Mouse (Mus musculus): ENCODE results near the gene Olfr201. TPM values are rescaled to one million over a fixed set of nuclear protein-coding genes. Genes with fewer than 3 reads are reported as not detected.

The Olfr201 gene
- not detected in 2 replicates for polyA plus RNA-seq (2015; fragmentation: Nextera tagmentation; extraction: Ambion mirVana)

DNA sequence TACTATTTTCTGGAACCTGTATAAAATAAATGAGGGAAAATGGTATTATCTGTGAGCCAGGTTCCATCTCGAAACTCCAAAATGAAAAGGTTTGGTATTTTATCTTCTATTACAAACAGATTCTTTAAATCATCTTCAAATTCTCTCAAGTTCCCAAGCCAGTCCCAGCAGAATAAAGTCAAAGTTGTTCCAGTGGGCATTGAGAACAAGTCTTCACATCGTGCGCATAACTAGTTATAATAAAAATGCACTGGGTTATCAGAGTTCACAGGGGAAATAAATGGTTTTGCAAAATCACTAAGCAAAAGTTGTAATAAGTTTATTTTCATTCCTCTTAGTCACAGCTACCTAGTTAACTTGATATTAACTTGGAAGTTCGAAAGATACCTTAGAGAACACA is at the start of gene Olfr201:
Gene Olfr201, minus strand, starts transcription at position 101 of the 400 bp plus-strand sequence.

DNA sequence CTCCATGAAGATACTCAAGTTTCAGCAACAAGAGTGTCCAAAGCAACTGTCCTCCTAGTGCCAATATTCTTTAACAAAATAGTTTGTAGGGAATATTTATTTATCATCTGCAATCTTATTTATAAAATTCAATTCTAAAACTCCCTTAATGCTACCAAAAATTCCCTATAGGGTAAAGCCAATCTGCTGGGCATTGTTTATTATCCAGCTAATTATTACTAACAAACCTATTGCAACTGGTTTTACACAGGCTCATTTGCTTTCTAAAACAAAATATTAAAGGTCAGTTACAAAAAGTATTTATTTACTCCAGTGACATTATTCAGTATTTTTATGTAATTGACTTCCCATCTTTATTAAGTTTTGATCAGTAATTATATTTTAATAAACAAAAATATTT is 45.7 kb upstream of the Olfr201 start, which contains the start of gene Olfr204:
Gene Olfr204, minus strand, starts transcription at position 101 of the 400 bp plus-strand sequence.

DNA sequence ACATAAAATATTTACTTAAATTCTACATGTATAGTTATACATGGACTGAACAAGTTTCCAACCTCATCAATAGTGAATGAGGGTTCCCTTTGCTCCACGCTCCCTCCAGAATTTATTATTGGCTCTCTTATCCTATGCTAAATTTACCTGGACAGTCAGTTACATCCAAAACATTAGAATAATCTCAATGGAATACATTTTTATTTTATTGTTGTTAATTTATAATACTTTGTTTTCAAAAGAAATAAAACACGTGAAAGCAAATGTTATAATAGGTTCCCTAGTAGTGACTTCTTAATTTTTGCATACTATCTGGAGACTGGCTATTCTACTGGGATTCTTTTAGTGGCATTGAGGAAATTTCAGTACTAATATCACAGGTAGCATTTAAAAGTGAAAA is 26.1 kb upstream of the Olfr201 start, which contains the start of gene Olfr203:
Gene Olfr203, plus strand, starts transcription at position 301 of the 400 bp plus-strand sequence.

DNA sequence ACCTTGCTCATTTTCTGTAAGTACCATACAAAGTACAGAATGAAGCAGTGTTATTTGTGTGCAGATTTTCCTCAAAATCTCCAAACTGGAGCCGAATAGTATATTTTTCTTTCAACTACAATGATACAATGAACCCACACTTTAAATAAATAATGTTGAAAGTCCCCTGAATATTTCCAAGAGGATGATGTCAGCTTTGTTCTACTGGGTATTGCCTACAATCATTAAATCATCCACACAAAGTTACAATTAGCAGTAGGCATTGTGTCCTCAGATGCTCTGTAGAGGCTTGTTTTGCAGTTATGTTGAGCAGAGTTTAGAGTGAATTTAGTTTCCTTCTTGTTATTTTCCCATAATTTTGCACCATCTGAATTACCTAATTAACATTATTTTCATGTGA is 14.3 kb upstream of the Olfr201 start, which contains the start of gene Olfr202:
Gene Olfr202, minus strand, starts transcription at position 101 of the 400 bp plus-strand sequence.

DNA sequence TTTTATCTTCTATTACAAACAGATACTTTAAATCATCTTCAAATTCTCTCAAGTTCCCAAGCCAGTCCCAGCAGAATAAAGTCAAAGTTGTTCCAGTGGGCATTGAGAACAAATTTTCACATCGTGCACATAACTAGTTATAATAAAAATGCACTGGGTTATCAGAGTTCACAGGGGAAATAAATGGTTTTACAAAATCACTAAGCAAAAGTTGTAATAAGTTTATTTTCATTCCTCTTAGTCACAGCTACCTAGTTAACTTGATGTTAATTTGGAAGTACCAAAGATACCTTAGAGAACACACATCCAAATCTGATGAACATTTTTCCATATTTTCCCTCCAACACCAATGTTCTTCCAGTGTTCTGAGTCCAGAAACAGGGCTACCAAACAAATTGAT is 52.8 kb downstream of the Olfr201 start, which contains the start of gene Olfr199:
Gene Olfr199, minus strand, starts transcription at position 101 of the 400 bp plus-strand sequence.

Other genes with a start within 250 kb of the Olfr201 start
- gene Olfr186, start 242.3 kb downstream of the Olfr201 start, polyA plus RNA-seq (2015; fragmentation: Nextera tagmentation; extraction: Ambion mirVana): not detected in 2 replicates
- gene Olfr187, start 232.9 kb downstream of the Olfr201 start, polyA plus RNA-seq (2015; fragmentation: Nextera tagmentation; extraction: Ambion mirVana): not detected in 2 replicates
- gene Olfr190, start 194.6 kb downstream of the Olfr201 start, polyA plus RNA-seq (2015; fragmentation: Nextera tagmentation; extraction: Ambion mirVana): not detected in 2 replicates
- not detected in 2 replicates for gene Olfr191, start 182.8 kb downstream of the Olfr201 start, polyA plus RNA-seq (2015; fragmentation: Nextera tagmentation; extraction: Ambion mirVana)
- not detected in 2 replicates for gene Olfr193, start 160.8 kb downstream of the Olfr201 start, polyA plus RNA-seq (2015; fragmentation: Nextera tagmentation; extraction: Ambion mirVana)
- gene Olfr194, start 151.6 kb downstream of the Olfr201 start, polyA plus RNA-seq (2015; fragmentation: Nextera tagmentation; extraction: Ambion mirVana): not detected in 2 replicates
- not detected in 2 replicates for gene Olfr195, start 125.6 kb downstream of the Olfr201 start, polyA plus RNA-seq (2015; fragmentation: Nextera tagmentation; extraction: Ambion mirVana)
- gene Olfr196, start 102.2 kb downstream of the Olfr201 start, polyA plus RNA-seq (2015; fragmentation: Nextera tagmentation; extraction: Ambion mirVana): not detected in 2 replicates
- gene Olfr198, start 69.1 kb downstream of the Olfr201 start, polyA plus RNA-seq (2015; fragmentation: Nextera tagmentation; extraction: Ambion mirVana): not detected in 2 replicates
- gene Olfr199, start 52.9 kb downstream of the Olfr201 start, polyA plus RNA-seq (2015; fragmentation: Nextera tagmentation; extraction: Ambion mirVana): not detected in 2 replicates
- not detected in 2 replicates for gene Olfr202, start 14.2 kb upstream of the Olfr201 start, polyA plus RNA-seq (2015; fragmentation: Nextera tagmentation; extraction: Ambion mirVana)
- gene Olfr203, start 26.2 kb upstream of the Olfr201 start, polyA plus RNA-seq (2015; fragmentation: Nextera tagmentation; extraction: Ambion mirVana): not detected in 2 replicates
- gene Olfr204, start 45.6 kb upstream of the Olfr201 start, polyA plus RNA-seq (2015; fragmentation: Nextera tagmentation; extraction: Ambion mirVana): not detected in 2 replicates
- gene Olfr205, start 58.5 kb upstream of the Olfr201 start, polyA plus RNA-seq (2015; fragmentation: Nextera tagmentation; extraction: Ambion mirVana): not detected in 2 replicates
- not detected in 2 replicates for gene Olfr206, start 76.6 kb upstream of the Olfr201 start, polyA plus RNA-seq (2015; fragmentation: Nextera tagmentation; extraction: Ambion mirVana)
- gene Olfr209, start 91.4 kb upstream of the Olfr201 start, polyA plus RNA-seq (2015; fragmentation: Nextera tagmentation; extraction: Ambion mirVana): not detected in 2 replicates
- gene Gabrr3, start 134.7 kb upstream of the Olfr201 start, polyA plus RNA-seq (2015; fragmentation: Nextera tagmentation; extraction: Ambion mirVana): 0.06 TPM in 1 of 2 replicates, not detected in the other
- 11.9 and 12.6 TPM in 2 replicates for gene Riox2, start 199.1 kb upstream of the Olfr201 start, polyA plus RNA-seq (2015; fragmentation: Nextera tagmentation; extraction: Ambion mirVana)

All from neural tube, postnatal 0 days (tissue).